Mouse (Mus musculus): ENCODE measurements around the gene Wfdc2.

The Wfdc2 gene

GRCm38 (mm10) chr2:164562391-164563188, at the start of gene Wfdc2:
TSS of gene Wfdc2 (plus strand) at chr2:164562413.
- no peak for DNase-seq (ENCODE audit: low spot score in 2 of 2)

- no peak for DNase-seq (ENCODE audit: low spot score in 2 of 2)
Measured at GRCm38 (mm10) chr2:164513389-164513788, 48.8 kb upstream of the Wfdc2 start.

GRCm38 (mm10) chr2:164514916-164515315, 47.3 kb upstream of the Wfdc2 start:
- no peak for DNase-seq (ENCODE audit: low spot score in 2 of 2)

- DNase-seq (ENCODE audit: low spot score in 2 of 2): peak in 1 of 2 experiments; percentile 27
Measured at GRCm38 (mm10) chr2:164515897-164516296, 46.3 kb upstream of the Wfdc2 start.

GRCm38 (mm10) chr2:164516592-164516991, 45.6 kb upstream of the Wfdc2 start:
- DNase-seq (ENCODE audit: low spot score in 2 of 2): no peak

- DNase-seq (ENCODE audit: low spot score in 2 of 2): peak in 1 of 2 experiments; percentile 67
Measured at GRCm38 (mm10) chr2:164517485-164518221, 44.6 kb upstream of the Wfdc2 start.

GRCm38 (mm10) chr2:164518266-164519170, 43.7 kb upstream of the Wfdc2 start:
- no peak for DNase-seq (ENCODE audit: low spot score in 2 of 2)

- no peak for DNase-seq (ENCODE audit: low spot score in 2 of 2)
Measured at GRCm38 (mm10) chr2:164519171-164519526, 43.1 kb upstream of the Wfdc2 start.

GRCm38 (mm10) chr2:164520782-164521181, 41.4 kb upstream of the Wfdc2 start:
- peak in 1 of 2 experiments; percentile 23 for DNase-seq (ENCODE audit: low spot score in 2 of 2)

GRCm38 (mm10) chr2:164521841-164522240, 40.4 kb upstream of the Wfdc2 start:
- DNase-seq (ENCODE audit: low spot score in 2 of 2): peak in 1 of 2 experiments; percentile 15

- DNase-seq (ENCODE audit: low spot score in 2 of 2): no peak
Measured at GRCm38 (mm10) chr2:164522280-164522679, 39.9 kb upstream of the Wfdc2 start.

GRCm38 (mm10) chr2:164523301-164523773, 38.9 kb upstream of the Wfdc2 start:
- no peak for DNase-seq (ENCODE audit: low spot score in 2 of 2)

GRCm38 (mm10) chr2:164528557-164528956, 33.7 kb upstream of the Wfdc2 start:
- DNase-seq (ENCODE audit: low spot score in 2 of 2): no peak

GRCm38 (mm10) chr2:164531169-164531568, 31.0 kb upstream of the Wfdc2 start:
- peak in 1 of 2 experiments; percentile 83 for DNase-seq (ENCODE audit: low spot score in 2 of 2)

GRCm38 (mm10) chr2:164534315-164534714, 27.9 kb upstream of the Wfdc2 start:
- DNase-seq (ENCODE audit: low spot score in 2 of 2): no peak

- DNase-seq (ENCODE audit: low spot score in 2 of 2): no peak
Measured at GRCm38 (mm10) chr2:164537003-164537402, 25.2 kb upstream of the Wfdc2 start.

- no peak for DNase-seq (ENCODE audit: low spot score in 2 of 2)
Measured at GRCm38 (mm10) chr2:164540652-164541427, 21.4 kb upstream of the Wfdc2 start.

GRCm38 (mm10) chr2:164542132-164542531, 20.1 kb upstream of the Wfdc2 start:
- peak; percentile 35 to 81 for DNase-seq (ENCODE audit: low spot score in 2 of 2)

GRCm38 (mm10) chr2:164542598-164542997, 19.6 kb upstream of the Wfdc2 start:
- no peak for DNase-seq (ENCODE audit: low spot score in 2 of 2)

- no peak for DNase-seq (ENCODE audit: low spot score in 2 of 2)
Measured at GRCm38 (mm10) chr2:164543745-164544144, 18.5 kb upstream of the Wfdc2 start.
